Comparison of ENCODE assay signal across 12 mouse cellular contexts in the genomic region with DNA sequence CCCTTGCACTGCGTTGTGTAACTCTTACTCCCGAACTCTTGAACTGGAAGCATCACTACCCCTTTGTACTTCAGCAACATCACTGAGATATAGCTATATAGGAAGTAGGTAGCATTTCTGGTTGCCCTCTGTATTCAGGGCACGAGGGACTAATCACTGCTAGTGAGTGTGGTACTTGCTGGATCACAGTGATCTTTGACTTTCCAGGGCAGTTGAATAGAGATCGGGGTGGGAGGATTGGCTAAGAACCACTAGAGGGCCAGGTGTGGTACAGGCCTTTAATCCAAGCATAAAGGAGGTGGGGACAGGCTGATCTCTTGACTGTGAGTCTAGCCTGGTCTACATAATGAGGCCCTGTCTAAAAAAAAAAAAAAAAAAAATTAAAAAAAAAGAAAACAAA. TPM values are rescaled to one million over a fixed set of nuclear protein-coding genes. Genes with fewer than 3 reads are reported as not detected.
A peak's percentile ranks its signal among the peaks of the same experiment; 100 is the strongest.
DNase-seq lines count a peak whose midpoint lies in the region; ATAC-seq and TF ChIP-seq lines count a peak whose summit lies in the region.
"Had no signal": no experiment of that assay in that cellular context is flagged by ENCODE, and none has a peak within 500 bp of the region (broad histone marks: within the 10 kb centered on the region; RNA-seq: fewer than 3 reads in every experiment).

No protein-coding gene starts in this region.

- H3K9me3 ChIP-seq in CH12.LX (replicated peaks; ENCODE audit: low read length): no peaks in the 10 kb centered on the region
- H3K9me3 ChIP-seq: G1E; hindbrain, embryonic 12.5 days; limb, embryonic 10.5 days had no signal

- H3K27me3 ChIP-seq in heart, adult 2 months (ENCODE audit: control insufficient read depth, insufficient read depth, low read length): no peaks in the 10 kb centered on the region
- H3K27me3 ChIP-seq in CH12.LX (replicated peaks): peaks cover 6% of the 10 kb centered on the region
- H3K27me3 ChIP-seq: hindbrain, embryonic 12.5 days had no signal

- intact Hi-C loops in heart, adult 2 months (cut with DNase I): loop anchor here (1.0 kb wide), 1 partner anchor 25 kb away; no protein-coding TSS in a partner anchor

- in situ Hi-C loops in CH12.LX (cut with MboI; ENCODE audit: low pct_ligation_motif_present, low pct_unique_long_range_greater_than_20kb, low sequenced_read_pairs): loop anchor here (25.0 kb wide), 1 partner anchor 919 kb away; a partner anchor contains a TSS

- peaks cover 6% of the 10 kb centered on the region for H3K36me3 ChIP-seq in heart, adult 2 months (ENCODE audit: control insufficient read depth, insufficient read depth, low read length)
- peaks cover 23 to 37% of the 10 kb centered on the region in 2 experiments for H3K36me3 ChIP-seq in CH12.LX (replicated peaks in 1 of 2; ENCODE audit: control insufficient read depth in 1 of 2, insufficient read depth in 1 of 2, low read length in 1 of 2)

- no peak for TF ChIP-seq EP300 in heart, adult 2 months (IDR thresholded peaks at IDR 0.05; ENCODE audit: insufficient read depth, low read depth, low read length)
- no peak for TF ChIP-seq EP300 in CH12.LX (IDR thresholded peaks at IDR 0.05; ENCODE audit: low read length)

- no peak for TF ChIP-seq POLR2A in heart, adult 2 months (IDR thresholded peaks at IDR 0.05; ENCODE audit: insufficient read depth, low read depth, low read length)
- TF ChIP-seq POLR2A in CH12.LX (IDR thresholded peaks at IDR 0.05; ENCODE audit: low read depth, low read length): 0 out of 2 replicates have a peak, but pooled peaks have one; percentile 4

- 87% methylated on average over 4 of the region's 4 CpGs for WGBS in heart, adult 2 months

- H3K27ac ChIP-seq in heart, adult 2 months: peak overlapping the region; percentile 20
- peak overlapping the region; percentile 98; the same call in 1 of the 2 replicates for H3K27ac ChIP-seq in layer of hippocampus, adult 2 months
- H3K27ac ChIP-seq in CH12.LX (ENCODE audit: insufficient read depth, low read depth): no peak overlapping the region
- H3K27ac ChIP-seq: hindbrain, embryonic 12.5 days; limb, embryonic 10.5 days had no signal

- TF ChIP-seq RAD21 in CH12.LX (IDR thresholded peaks at IDR 0.05; ENCODE audit: low read depth, low read length): no peak; the same call in 1 of the 2 replicates

- no peak overlapping the region for H3K9ac ChIP-seq in heart, adult 2 months (ENCODE audit: low read depth, low read length)
- no peak overlapping the region for H3K9ac ChIP-seq in CH12.LX (ENCODE audit: insufficient read depth, low read depth)
- H3K9ac ChIP-seq: hindbrain, embryonic 12.5 days had no signal

- H3K4me2 ChIP-seq in CH12.LX (ENCODE audit: insufficient read depth, low read depth, poor library complexity, severe bottlenecking): no peak overlapping the region
- H3K4me2 ChIP-seq: hindbrain, embryonic 12.5 days had no signal

- no peak for TF ChIP-seq CTCF in heart, adult 2 months (IDR thresholded peaks at IDR 0.05)
- no peak for TF ChIP-seq CTCF in layer of hippocampus, adult 2 months (conservative IDR thresholded peaks at IDR 0.05)
- TF ChIP-seq CTCF in CH12.LX (conservative IDR thresholded peaks at IDR 0.05 in 1 of 2, IDR thresholded peaks at IDR 0.05 in 1 of 2; ENCODE audit: low read depth in 2 of 2, low read length in 2 of 2): peak in 1 of 2 experiments; percentile 45; a peak in 2 of 4 replicates

- DNase-seq in heart, adult 2 months: no peak
- no peak for DNase-seq in heart, adult 8-10 months (ENCODE audit: low spot score)
- DNase-seq in layer of hippocampus, adult 2 months (ENCODE audit: low spot score in 2 of 2): no peak
- DNase-seq in layer of hippocampus, postnatal 25 days (ENCODE audit: extremely low spot score in 1 of 2, low spot score in 1 of 2): no peak
- DNase-seq in CH12.LX (ENCODE audit: extremely low read depth): no peak
- no peak for DNase-seq in thymus, adult 18-20 months
- DNase-seq in layer of hippocampus, adult 9-10 months (ENCODE audit: low spot score): no peak

- H3K4me1 ChIP-seq in heart, adult 2 months (ENCODE audit: control insufficient read depth, insufficient read depth, low read length): peaks cover 10% of the 10 kb centered on the region
- peaks cover 20 to 74% of the 10 kb centered on the region in 2 experiments for H3K4me1 ChIP-seq in CH12.LX (ENCODE audit: control insufficient read depth in 1 of 2, insufficient read depth in 2 of 2)

- ATAC-seq in monocyte, adult 5-6 weeks (replicated peaks; ENCODE audit: insufficient number of reproducible peaks, low FRiP score, low TSS enrichment, poor library complexity, severe bottlenecking): 0 out of 2 replicates have a peak, but pooled peaks have one; percentile 1

- peaks cover 7% of the 10 kb centered on the region for H3K79me2 ChIP-seq in heart, adult 2 months (replicated peaks; ENCODE audit: control insufficient read depth, insufficient read depth, low read length)
- peaks cover 29% of the 10 kb centered on the region for H3K79me2 ChIP-seq in CH12.LX (replicated peaks; ENCODE audit: control insufficient read depth, extremely low read depth, insufficient read depth, poor library complexity, severe bottlenecking)

- dilution Hi-C loops in CH12.LX (cut with MboI; ENCODE audit: extremely low pct_ligation_motif_present, extremely low pct_unique_long_range_greater_than_20kb, low sequenced_read_pairs): no loop called here

- no peak overlapping the region for H3K4me3 ChIP-seq in heart, adult 2 months
- no peak overlapping the region for H3K4me3 ChIP-seq in layer of hippocampus, adult 2 months
- no peak overlapping the region for H3K4me3 ChIP-seq in CH12.LX (replicated peaks in 1 of 3; ENCODE audit: low read depth in 2 of 3, low read length in 2 of 3, poor library complexity in 1 of 3)
- H3K4me3 ChIP-seq: hindbrain, embryonic 12.5 days had no signal

TF ChIP-seq in CH12.LX, 34 proteins besides CTCF, POLR2A, EP300 and RAD21:
- TF ChIP-seq JUN (IDR thresholded peaks at IDR 0.05; ENCODE audit: insufficient read depth, low read depth, low read length) (no peak), SMC3 (IDR thresholded peaks at IDR 0.05; ENCODE audit: low read depth, low read length) (peak; percentile 17; the same call in 1 of the 2 replicates), ZKSCAN1 (IDR thresholded peaks at IDR 0.05; ENCODE audit: borderline replicate concordance, low read depth, low read length) (no peak), CHD2 (IDR thresholded peaks at IDR 0.05; ENCODE audit: low read length) (no peak), KAT2A (IDR thresholded peaks at IDR 0.05; ENCODE audit: insufficient replicate concordance, low read length) (no peak), GABPA (IDR thresholded peaks at IDR 0.05; ENCODE audit: insufficient replicate concordance, low read depth, low read length) (no peak), POLR2AphosphoS2 (IDR thresholded peaks at IDR 0.05; ENCODE audit: low read depth, low read length) (peak; percentile 33; the same call in 1 of the 2 replicates), MYC (IDR thresholded peaks at IDR 0.05; ENCODE audit: low read depth, low read length) (no peak)
TF ChIP-seq in CH12.LX: peak in this region for 2.

RNA-seq across cellular contexts. Expression of a gene that starts 2.1 kb away (rescaled TPM):
- 10 to 100 TPM; 44.4 to 79.8 TPM for total RNA-seq in heart, adult 2 months (2021)
- polyA plus RNA-seq in heart, adult 2 months (2012; rRNA removed): 18.0 and 36.4 TPM in 2 replicates
- 10 to 100 TPM; 33.3 to 81.2 (median 48.5) TPM for total RNA-seq in heart, adult 8-10 months (2022)
- 10 to 100 TPM; 83.4 to 95.2 TPM for total RNA-seq in layer of hippocampus, adult 2 months (2021)
- 10 to 100 TPM; 70.1 to 89.0 TPM for total RNA-seq in layer of hippocampus, postnatal 25 days (2021)
- total RNA-seq in CH12.LX (2012; rRNA removed) (11.5 and 11.8 TPM in 2 replicates), CH12.LX (2014; rRNA removed) (2.8 and 3.2 TPM in 2 replicates)
- 37.9 and 38.3 TPM in 2 replicates for polyA plus RNA-seq in CH12.LX (2012; ENCODE audit: insufficient read length, low read depth)
- 44.9 to 89.7 TPM (median 81.1 TPM) in 3 replicates for total RNA-seq in monocyte, adult 5-6 weeks (2017)

RNA-seq across cellular contexts. Expression of a gene that starts 4.6 kb away (rescaled TPM):
- 10 to 100 TPM; 63.4 to 70.8 TPM for total RNA-seq in heart, adult 2 months (2021)
- polyA plus RNA-seq in heart, adult 2 months (2012; rRNA removed): 83.0 and 90.0 TPM in 2 replicates
- 10 to 100 TPM; 57.1 to 72.2 (median 68.6) TPM for total RNA-seq in heart, adult 8-10 months (2022)
- 1,000 to 10,000 TPM in 1 of 2 experiments, 100 to 1,000 TPM in 1; 988 to 1,016 TPM for total RNA-seq in layer of hippocampus, adult 2 months (2021)
- total RNA-seq in layer of hippocampus, postnatal 25 days (2021): 1,000 to 10,000 TPM in 1 of 2 experiments, 100 to 1,000 TPM in 1; 978 to 1,010 TPM
- total RNA-seq in CH12.LX (2012; rRNA removed): 8.0 and 8.2 TPM in 2 replicates
- total RNA-seq in CH12.LX (2014; rRNA removed): 1.3 and 1.4 TPM in 2 replicates
- polyA plus RNA-seq in CH12.LX (2012; ENCODE audit: insufficient read length, low read depth): 26.0 and 26.7 TPM in 2 replicates
- total RNA-seq in monocyte, adult 5-6 weeks (2017): 13.1 to 89.9 TPM (median 23.6 TPM) in 3 replicates

RNA-seq across cellular contexts. Expression of a gene that starts 22.3 kb away (rescaled TPM):
- total RNA-seq in heart, adult 2 months (2021): 1 to 10 TPM; 5.6 to 6.6 TPM
- 15.9 and 26.1 TPM in 2 replicates for polyA plus RNA-seq in heart, adult 2 months (2012; rRNA removed)
- total RNA-seq in heart, adult 8-10 months (2022): 1 to 10 TPM; 6.3 to 8.4 (median 7.5) TPM
- 10 to 100 TPM; 20.3 to 21.6 TPM for total RNA-seq in layer of hippocampus, adult 2 months (2021)
- 10 to 100 TPM; 21.1 to 21.6 TPM for total RNA-seq in layer of hippocampus, postnatal 25 days (2021)
- total RNA-seq in CH12.LX (2012; rRNA removed) (24.4 and 30.1 TPM in 2 replicates), CH12.LX (2014; rRNA removed) (20.3 and 31.3 TPM in 2 replicates)
- polyA plus RNA-seq in CH12.LX (2012; ENCODE audit: insufficient read length, low read depth): 13.4 and 22.6 TPM in 2 replicates
- total RNA-seq in monocyte, adult 5-6 weeks (2017): 1.1 TPM in 1 of 3 replicates, not detected in the others

RNA-seq across cellular contexts. Expression of a gene that starts 27.3 kb away (rescaled TPM):
- under 1 TPM in 1 of 2 experiments, not detected in 1; 0.11 TPM for total RNA-seq in heart, adult 2 months (2021)
- polyA plus RNA-seq in heart, adult 2 months (2012; rRNA removed): 0.10 TPM in 1 of 2 replicates, not detected in the other
- under 1 TPM in 1 of 4 experiments, not detected in 3; 0.12 TPM for total RNA-seq in heart, adult 8-10 months (2022)
- total RNA-seq in layer of hippocampus, adult 2 months (2021): 1 to 10 TPM in 1 of 2 experiments, under 1 TPM in 1; 0.79 to 1.0 TPM
- under 1 TPM; 0.80 to 0.96 TPM for total RNA-seq in layer of hippocampus, postnatal 25 days (2021)
- total RNA-seq in CH12.LX (2012; rRNA removed) (0.04 TPM in 1 of 2 replicates, not detected in the other), CH12.LX (2014; rRNA removed) (not detected in 2 replicates)
- polyA plus RNA-seq in CH12.LX (2012; ENCODE audit: insufficient read length, low read depth): not detected in 2 replicates
- 0.49 TPM in 1 of 3 replicates, not detected in the others for total RNA-seq in monocyte, adult 5-6 weeks (2017)
- total RNA-seq: gastrocnemius, postnatal 25 days had no signal

RNA-seq across cellular contexts. Expression of a gene that starts 29.5 kb away (rescaled TPM):
- total RNA-seq in heart, adult 2 months (2021): under 1 TPM; 0.21 to 0.23 TPM
- 0.82 and 1.00 TPM in 2 replicates for polyA plus RNA-seq in heart, adult 2 months (2012; rRNA removed)
- total RNA-seq in heart, adult 8-10 months (2022): under 1 TPM; 0.16 to 0.60 (median 0.38) TPM
- total RNA-seq in layer of hippocampus, adult 2 months (2021): 1 to 10 TPM; 1.4 to 1.5 TPM
- total RNA-seq in layer of hippocampus, postnatal 25 days (2021): under 1 TPM; 0.68 to 0.89 TPM
- total RNA-seq in CH12.LX (2012; rRNA removed) (not detected in 2 replicates), CH12.LX (2014; rRNA removed) (not detected in 2 replicates)
- not detected in 2 replicates for polyA plus RNA-seq in CH12.LX (2012; ENCODE audit: insufficient read length, low read depth)
- total RNA-seq in monocyte, adult 5-6 weeks (2017): not detected in 3 replicates

Comparison
In these comparisons a context has a peak if more than half of its experiments do, and no peak if none do; other contexts are left out.
1. RNA of a gene that starts 4.6 kb away (total RNA-seq): 988 to 1,016 TPM in layer of hippocampus, adult 2 months and 978 to 1,010 TPM in layer of hippocampus, postnatal 25 days; 63.4 to 70.8 TPM in heart, adult 2 months, 57.1 to 72.2 TPM in heart, adult 8-10 months, 13.1 to 89.9 TPM in monocyte, adult 5-6 weeks and 1.3 to 8.2 TPM in CH12.LX; every median in the first group is over 10 times any median in the second.